Comparison of ENCODE assay signal across 8 mouse cellular contexts in genomic region chr3:105892572-105893495, GRCm38 (mm10). TPM values are rescaled to one million over a fixed set of nuclear protein-coding genes. Genes with fewer than 3 reads are reported as not detected.
DNase-seq lines count a peak whose midpoint lies in the region; ATAC-seq and TF ChIP-seq lines count a peak whose summit lies in the region.

No protein-coding gene starts in this region.

- no peak for TF ChIP-seq POLR2A in heart, adult 2 months (IDR thresholded peaks at IDR 0.05; ENCODE audit: insufficient read depth, low read depth, low read length)

- WGBS in heart, adult 2 months: 53% methylated on average over 19 of the region's 19 CpGs
- 24% methylated on average over 19 of the region's 19 CpGs for WGBS in liver, embryonic 13.5 days (ENCODE audit: insufficient replicate concordance)

- no peak for TF ChIP-seq EP300 in heart, adult 2 months (IDR thresholded peaks at IDR 0.05; ENCODE audit: insufficient read depth, low read depth, low read length)

- no peak overlapping the region for H3K4me3 ChIP-seq in heart, adult 2 months
- peak overlapping the region; percentile 33; the same call in 1 of the 2 replicates for H3K4me3 ChIP-seq in liver, embryonic 13.5 days (replicated peaks)

- ATAC-seq in liver, embryonic 13.5 days (ENCODE audit: low read depth): peak; percentile 84

- peak overlapping the region; percentile 92 for H3K27ac ChIP-seq in heart, adult 2 months
- H3K27ac ChIP-seq in liver, embryonic 13.5 days: peak overlapping the region; percentile 78

- H3K4me1 ChIP-seq in heart, adult 2 months (ENCODE audit: control insufficient read depth, insufficient read depth, low read length): peaks cover 37% of the 10 kb centered on the region
- H3K4me1 ChIP-seq in liver, embryonic 13.5 days (replicated peaks): peaks cover 51% of the 10 kb centered on the region

- H3K79me2 ChIP-seq in heart, adult 2 months (replicated peaks; ENCODE audit: control insufficient read depth, insufficient read depth, low read length): no peaks in the 10 kb centered on the region

- H3K4me2 ChIP-seq in liver, embryonic 13.5 days: peak overlapping the region; percentile 54

- DNase-seq in heart, adult 2 months: peak; percentile 49 to 71
- no peak for DNase-seq in heart, adult 8-10 months (ENCODE audit: low spot score)
- DNase-seq in c-Kit-positive CD71-negative TER-119-negative erythroid progenitor cells, embryonic 14.5 days (ENCODE audit: low read depth): peak; percentile 63
- peak; percentile 53 for DNase-seq in liver, embryonic 13.5 days
- DNase-seq in spleen, postnatal 36 days (ENCODE audit: low spot score in 2 of 2): peak; percentile 91 to 92
- no peak for DNase-seq in MN1 (ENCODE audit: low spot score)
- DNase-seq in right cerebral cortex, postnatal 14 days: no peak
- no peak for DNase-seq in kidney, postnatal 10 days

- TF ChIP-seq CTCF in heart, adult 2 months (IDR thresholded peaks at IDR 0.05): 0 out of 2 replicates have a peak, but pooled peaks have one; percentile 12

- no peaks in the 10 kb centered on the region for H3K9me3 ChIP-seq in liver, embryonic 13.5 days (replicated peaks)

- H3K27me3 ChIP-seq in heart, adult 2 months (ENCODE audit: control insufficient read depth, insufficient read depth, low read length): no peaks in the 10 kb centered on the region
- H3K27me3 ChIP-seq in liver, embryonic 13.5 days: no peaks in the 10 kb centered on the region

- 0 out of 2 replicates have a peak overlapping the region, but pooled peaks have one; percentile 1 for H3K9ac ChIP-seq in heart, adult 2 months (ENCODE audit: low read depth, low read length)
- no peak overlapping the region for H3K9ac ChIP-seq in liver, embryonic 13.5 days

- intact Hi-C loops in heart, adult 2 months (cut with DNase I): loop anchor here (1.0 to 2.0 kb wide), 2 partner anchors 14 to 67 kb away; no protein-coding TSS in a partner anchor

- H3K36me3 ChIP-seq in heart, adult 2 months (ENCODE audit: control insufficient read depth, insufficient read depth, low read length): peaks cover 9% of the 10 kb centered on the region; the same call in 1 of the 2 replicates
- no peaks in the 10 kb centered on the region for H3K36me3 ChIP-seq in liver, embryonic 13.5 days

RNA-seq across cellular contexts. Expression of gene Tmigd3, which starts 22.1 kb away (rescaled TPM):
- total RNA-seq in heart, adult 2 months (2021): under 1 TPM in 1 of 2 experiments, not detected in 1; 0.31 TPM
- polyA plus RNA-seq in heart, adult 2 months (2012; rRNA removed): 0.35 TPM in 1 of 2 replicates, not detected in the other
- under 1 TPM in 3 of 4 experiments, not detected in 1; 0.27 to 0.62 (median 0.41) TPM for total RNA-seq in heart, adult 8-10 months (2022)
- polyA plus RNA-seq in liver, embryonic 13.5 days (2015; fragmentation: Nextera tagmentation; extraction: Ambion mirVana): 0.18 TPM in 1 of 2 replicates, not detected in the other

RNA-seq across cellular contexts. Expression of gene Adora3, which starts 22.2 kb away (rescaled TPM):
- total RNA-seq in heart, adult 2 months (2021): not detected
- 0.37 and 0.94 TPM in 2 replicates for polyA plus RNA-seq in heart, adult 2 months (2012; rRNA removed)
- total RNA-seq in heart, adult 8-10 months (2022): under 1 TPM in 3 of 4 experiments, not detected in 1; 0.25 to 0.44 (median 0.32) TPM
- 0.44 and 0.51 TPM in 2 replicates for polyA plus RNA-seq in liver, embryonic 13.5 days (2015; fragmentation: Nextera tagmentation; extraction: Ambion mirVana)

RNA-seq across cellular contexts. Expression of gene I830077J02Rik, which starts 39.6 kb away (rescaled TPM):
- total RNA-seq in heart, adult 2 months (2021): 1 to 10 TPM in 1 of 2 experiments, under 1 TPM in 1; 0.97 to 2.3 TPM
- 0.72 and 0.76 TPM in 2 replicates for polyA plus RNA-seq in heart, adult 2 months (2012; rRNA removed)
- 1 to 10 TPM in 1 of 4 experiments, under 1 TPM in 3; 0.28 to 1.3 (median 0.42) TPM for total RNA-seq in heart, adult 8-10 months (2022)
- polyA plus RNA-seq in liver, embryonic 13.5 days (2015; fragmentation: Nextera tagmentation; extraction: Ambion mirVana): 2.1 and 3.8 TPM in 2 replicates

Comparison
In these comparisons a context has a peak if more than half of its experiments do, and no peak if none do; other contexts are left out.
1. DNase-seq: peak in heart, adult 2 months (2 of 2), c-Kit-positive CD71-negative TER-119-negative erythroid progenitor cells, embryonic 14.5 days (single experiment), liver, embryonic 13.5 days (single experiment) and spleen, postnatal 36 days (2 of 2); none in heart, adult 8-10 months (single experiment), MN1 (single experiment), right cerebral cortex, postnatal 14 days (single experiment) and kidney, postnatal 10 days (single experiment).